Mouse (Mus musculus) liver, embryonic 14.5 days (tissue): ENCODE data around the gene Mrm2.

Experiments
- CTCF ChIP-seq: IDR thresholded peaks from 2 replicates; pipeline ENCODE4 v1.5.1; 2016; ENCODE audit warnings: antibody characterized with exemption, low read depth, control low read depth
- EP300 ChIP-seq: IDR thresholded peaks from 2 replicates; pipeline ENCODE4 v1.6.1; 2016; ENCODE audit warnings: antibody characterized with exemption, low read depth

- TF ChIP-seq EP300 (no peak), CTCF (no peak)
These were observed 46.9 kb downstream of the Mrm2 start for GRCm38 (mm10) chr5:140284761-140285160.
